Mouse (Mus musculus) liver, adult 10 weeks (tissue): Measurements from ENCODE around the gene Nyx. TPM values are rescaled to one million over a fixed set of nuclear protein-coding genes. Genes with fewer than 3 reads are reported as not detected.

ENCODE experiments used
- polyA plus RNA-seq: library from polyadenylated mRNA; stranded (reverse); fragments of 350-450 nt; fragmentation: Illumina TruSeq; extraction: RNeasy Lipid Tissue Mini Kit (QIAGEN cat#74804); gene quantifications from one replicate; pipeline ENCODE4 v1.2.3, GENCODE M21; 2014; ENCODE audit warnings: low read depth, low replicate concordance

Gene Nyx
- polyA plus RNA-seq = not detected

GRCm38 (mm10) chrX:13465810-13466209 is at the start of gene Nyx:
Gene Nyx, plus strand, starts transcription at chrX:13466110.

Other genes starting within 250 kb of the Nyx start
- 354 TPM for gene Ddx3x, start 185.1 kb upstream of the Nyx start, polyA plus RNA-seq
- 0.48 TPM for gene Gpr34, start 166.0 kb downstream of the Nyx start, polyA plus RNA-seq
- not detected for gene Gpr82, start 195.3 kb downstream of the Nyx start, polyA plus RNA-seq